Mouse (Mus musculus): ENCODE measurements at regions not wholly inside any gene's neighbourhood (a gene's known extent, or its start where the extent isn't known, plus 50 kb on each side); places are given as distances from the start of the nearest gene placed in this dataset.

DNA sequence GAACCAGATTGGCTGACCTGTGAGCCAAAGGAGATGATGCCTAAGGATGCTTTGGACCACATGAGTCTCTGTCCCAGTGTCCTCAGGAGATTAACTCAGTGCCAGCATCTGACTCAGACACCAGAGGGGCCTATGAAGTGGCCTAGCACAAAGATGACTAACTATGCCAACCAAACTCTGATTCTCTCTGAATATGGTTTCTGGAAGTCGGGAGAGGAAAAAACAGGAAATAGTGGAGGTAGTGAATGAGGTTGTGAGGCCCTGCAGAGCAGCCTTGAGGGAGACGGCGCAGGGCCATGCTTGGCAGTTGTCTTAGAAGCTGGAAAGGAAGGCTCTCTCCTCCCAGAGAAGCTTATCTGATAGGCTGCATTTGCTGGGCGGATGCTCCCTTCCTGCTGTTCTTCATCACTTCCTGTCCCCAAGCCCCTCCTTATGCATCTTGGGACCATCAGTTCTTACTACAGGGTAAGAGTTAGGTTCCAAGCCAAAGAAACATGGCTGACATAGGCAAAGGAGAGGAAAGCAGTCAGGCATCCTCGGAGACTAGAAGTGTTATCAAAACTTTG lies 155.4 kb downstream of the Tle3 start:
- Histone ChIP-seq H3K4me1 (ENCODE audit: control insufficient read depth, insufficient read depth, low read length) (no peaks in the 10 kb centered on the region), H3K27ac (ENCODE audit: control insufficient read depth, insufficient read depth, low read depth, low read length, poor library complexity) (no peak overlapping the region), H3K4me3 (replicated peaks; ENCODE audit: control insufficient read depth, low read depth, low read length) (no peak overlapping the region)
- 57% methylated on average over 5 of the region's 5 CpGs for WGBS
- TF ChIP-seq CTCF (IDR thresholded peaks at IDR 0.05; ENCODE audit: control insufficient read depth, insufficient read depth, low read length) (no peak), POLR2A (IDR thresholded peaks at IDR 0.05; ENCODE audit: borderline replicate concordance, control insufficient read depth, low read depth, low read length) (no peak)

DNA sequence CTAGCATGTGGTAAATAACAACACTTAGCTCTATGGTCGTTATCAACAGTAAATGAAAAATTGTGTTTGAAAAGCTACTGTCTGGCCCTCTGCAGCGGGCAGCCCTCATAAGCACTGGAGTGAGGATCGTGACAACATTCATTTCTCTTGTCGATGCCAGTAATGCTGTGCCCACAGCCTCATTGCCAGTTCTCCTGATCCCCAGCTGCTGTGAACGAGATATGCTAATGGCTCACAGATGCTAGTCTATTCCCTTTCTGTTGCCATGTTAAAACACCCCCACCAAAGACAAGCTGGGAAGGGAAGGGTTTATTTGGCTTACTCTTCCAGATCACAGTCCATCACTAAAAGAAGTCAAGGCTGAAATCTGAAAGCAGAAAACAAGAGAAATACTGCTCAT lies 148.0 kb downstream of the Tle3 start:
- no peak overlapping the region for H3K4me3 ChIP-seq (replicated peaks; ENCODE audit: control insufficient read depth, low read depth, low read length)
- TF ChIP-seq POLR2A (IDR thresholded peaks at IDR 0.05; ENCODE audit: borderline replicate concordance, control insufficient read depth, low read depth, low read length) (no peak), CTCF (IDR thresholded peaks at IDR 0.05; ENCODE audit: control insufficient read depth, insufficient read depth, low read length) (no peak)
- no peak overlapping the region for H3K27ac ChIP-seq (ENCODE audit: control insufficient read depth, insufficient read depth, low read depth, low read length, poor library complexity)
- no peaks in the 10 kb centered on the region for H3K4me1 ChIP-seq (ENCODE audit: control insufficient read depth, insufficient read depth, low read length)
- 83% methylated on average over 5 of the region's 5 CpGs for WGBS

DNA sequence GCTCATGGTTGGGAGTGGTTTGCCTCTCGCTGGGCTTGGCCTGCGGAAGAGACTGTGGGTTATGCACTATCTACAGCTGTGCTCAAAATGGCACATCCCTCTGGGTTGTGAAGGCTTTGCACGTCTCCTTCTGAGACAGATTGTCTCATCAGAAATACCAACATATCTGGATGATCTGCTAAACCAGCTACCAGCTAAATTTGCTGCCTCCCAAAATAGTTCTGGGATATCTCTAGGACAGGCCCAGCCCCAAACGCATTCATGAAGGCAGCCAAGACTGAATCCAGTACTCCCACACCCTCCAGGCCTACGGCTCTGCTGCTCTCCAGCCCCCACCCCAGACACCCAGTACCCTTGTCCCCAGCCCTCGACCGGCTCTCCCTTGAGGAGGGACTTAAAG lies 145.7 kb downstream of the Tle3 start:
- Histone ChIP-seq H3K27ac (ENCODE audit: control insufficient read depth, insufficient read depth, low read depth, low read length, poor library complexity) (no peak overlapping the region), H3K4me1 (ENCODE audit: control insufficient read depth, insufficient read depth, low read length) (no peaks in the 10 kb centered on the region), H3K4me3 (replicated peaks; ENCODE audit: control insufficient read depth, low read depth, low read length) (no peak overlapping the region)
- TF ChIP-seq POLR2A (IDR thresholded peaks at IDR 0.05; ENCODE audit: borderline replicate concordance, control insufficient read depth, low read depth, low read length) (no peak), CTCF (IDR thresholded peaks at IDR 0.05; ENCODE audit: control insufficient read depth, insufficient read depth, low read length) (no peak)
- 79% methylated on average over 7 of the region's 7 CpGs for WGBS

GRCm38 (mm10) chr9:61511436-61511835 lies 139.3 kb downstream of the Tle3 start:
- TF ChIP-seq CTCF (IDR thresholded peaks at IDR 0.05; ENCODE audit: control insufficient read depth, insufficient read depth, low read length) (no peak), POLR2A (IDR thresholded peaks at IDR 0.05; ENCODE audit: borderline replicate concordance, control insufficient read depth, low read depth, low read length) (no peak)
- H3K4me1 ChIP-seq (ENCODE audit: control insufficient read depth, insufficient read depth, low read length), result no peaks in the 10 kb centered on the region
- H3K27ac ChIP-seq (ENCODE audit: control insufficient read depth, insufficient read depth, low read depth, low read length, poor library complexity), result no peak overlapping the region
- H3K4me3 ChIP-seq (replicated peaks; ENCODE audit: control insufficient read depth, low read depth, low read length), result no peak overlapping the region

DNA sequence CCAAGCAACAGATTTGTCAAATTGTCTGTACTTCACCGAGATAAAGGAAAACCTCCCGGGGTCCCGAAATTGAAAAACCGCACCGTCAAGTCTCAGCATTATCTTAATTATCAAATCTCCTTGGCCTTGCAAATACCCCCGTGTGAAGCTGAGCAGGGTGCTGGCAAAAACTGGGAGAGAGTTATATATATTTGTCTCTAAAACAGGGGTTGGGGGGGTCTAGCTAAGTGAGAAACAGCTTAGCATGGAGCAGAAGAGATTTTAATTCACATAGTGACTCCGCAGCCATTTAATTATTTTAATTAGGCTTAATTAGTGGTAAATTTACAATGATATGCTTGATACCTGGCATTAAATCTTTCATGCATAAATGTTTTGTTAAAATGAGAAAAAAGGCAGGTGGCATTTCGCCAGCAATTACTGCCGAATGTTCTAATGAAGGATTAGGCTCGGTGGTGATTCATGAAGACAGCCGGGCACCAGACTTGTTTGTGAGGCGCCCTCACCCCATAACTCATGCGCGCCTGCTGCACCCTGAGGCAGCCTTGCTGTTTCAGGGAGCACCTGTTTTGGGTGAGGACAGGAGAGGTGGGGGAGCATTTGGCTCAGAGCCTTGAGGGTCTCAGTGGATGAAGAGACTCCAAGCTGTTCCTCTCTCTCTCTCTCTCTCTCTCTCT lies 138.2 kb downstream of the Tle3 start:
- no peak for TF ChIP-seq CTCF (IDR thresholded peaks at IDR 0.05; ENCODE audit: control insufficient read depth, insufficient read depth, low read length)
- no peak for TF ChIP-seq POLR2A (IDR thresholded peaks at IDR 0.05; ENCODE audit: borderline replicate concordance, control insufficient read depth, low read depth, low read length)
- Histone ChIP-seq H3K27ac (ENCODE audit: control insufficient read depth, insufficient read depth, low read depth, low read length, poor library complexity) (no peak overlapping the region), H3K4me3 (replicated peaks; ENCODE audit: control insufficient read depth, low read depth, low read length) (no peak overlapping the region), H3K4me1 (ENCODE audit: control insufficient read depth, insufficient read depth, low read length) (no peaks in the 10 kb centered on the region)
- 57% methylated on average over 14 of the region's 14 CpGs for WGBS

- WGBS, result 34% methylated on average over 26 of the region's 26 CpGs
- TF ChIP-seq CTCF (IDR thresholded peaks at IDR 0.05; ENCODE audit: control insufficient read depth, insufficient read depth, low read length) (no peak), POLR2A (IDR thresholded peaks at IDR 0.05; ENCODE audit: borderline replicate concordance, control insufficient read depth, low read depth, low read length) (no peak)
- no peak overlapping the region for H3K27ac ChIP-seq (ENCODE audit: control insufficient read depth, insufficient read depth, low read depth, low read length, poor library complexity)
These were observed 137.5 kb downstream of the Tle3 start for GRCm38 (mm10) chr9:61509591-61510191.

GRCm38 (mm10) chr9:61509091-61509490 lies 136.9 kb downstream of the Tle3 start:
- WGBS, result 67% methylated on average over 5 of the region's 5 CpGs
- H3K27ac ChIP-seq (ENCODE audit: control insufficient read depth, insufficient read depth, low read depth, low read length, poor library complexity), result no peak overlapping the region
- H3K4me3 ChIP-seq (replicated peaks; ENCODE audit: control insufficient read depth, low read depth, low read length), result no peak overlapping the region
- TF ChIP-seq POLR2A (IDR thresholded peaks at IDR 0.05; ENCODE audit: borderline replicate concordance, control insufficient read depth, low read depth, low read length) (no peak), CTCF (IDR thresholded peaks at IDR 0.05; ENCODE audit: control insufficient read depth, insufficient read depth, low read length) (no peak)
- no peaks in the 10 kb centered on the region for H3K4me1 ChIP-seq (ENCODE audit: control insufficient read depth, insufficient read depth, low read length)

More at GRCm38 (mm10) chr9:61509591-61510191, 137.5 kb downstream of the Tle3 start:
- no peaks in the 10 kb centered on the region for H3K4me1 ChIP-seq (ENCODE audit: control insufficient read depth, insufficient read depth, low read length)
- H3K4me3 ChIP-seq (replicated peaks; ENCODE audit: control insufficient read depth, low read depth, low read length), result no peak overlapping the region

DNA sequence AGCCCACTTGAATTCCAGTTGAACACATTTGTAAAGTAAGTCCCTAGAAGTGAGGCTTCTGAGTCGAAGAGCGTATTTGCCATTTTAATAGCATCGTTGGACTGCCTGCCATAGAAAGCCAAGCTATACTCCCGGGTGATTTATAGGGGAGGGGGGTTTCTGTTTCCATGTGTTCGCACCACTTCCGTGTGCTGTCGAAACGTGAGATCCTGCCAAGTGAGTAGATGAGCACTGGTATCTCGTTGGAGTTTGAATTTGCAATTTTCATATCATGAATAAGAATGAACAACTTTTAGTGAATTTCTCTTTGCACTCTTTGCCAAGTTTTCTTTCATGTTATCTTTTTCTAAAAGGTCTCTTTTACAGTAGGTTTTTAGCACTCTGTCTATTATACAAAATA lies 128.7 kb downstream of the Tle3 start:
- TF ChIP-seq POLR2A (IDR thresholded peaks at IDR 0.05; ENCODE audit: borderline replicate concordance, control insufficient read depth, low read depth, low read length) (no peak), CTCF (IDR thresholded peaks at IDR 0.05; ENCODE audit: control insufficient read depth, insufficient read depth, low read length) (no peak)

More for the DNA sequence above, 128.7 kb downstream of the Tle3 start:
- WGBS, result 89% methylated on average over 9 of the region's 9 CpGs
- Histone ChIP-seq H3K4me1 (ENCODE audit: control insufficient read depth, insufficient read depth, low read length) (peaks cover under 1% of the 10 kb centered on the region; the same call in 1 of the 2 replicates), H3K27ac (ENCODE audit: control insufficient read depth, insufficient read depth, low read depth, low read length, poor library complexity) (no peak overlapping the region), H3K4me3 (replicated peaks; ENCODE audit: control insufficient read depth, low read depth, low read length) (no peak overlapping the region)
